Mouse (Mus musculus): ENCODE measurements around the gene Gm5269. TPM values are rescaled to one million over a fixed set of nuclear protein-coding genes. Genes with fewer than 3 reads are reported as not detected.

Gene Gm5269
- polyA plus RNA-seq, 1 experiment from 2014 or later: not detected

GRCm38 (mm10) chr1:45916174-45916573 is 26.1 kb upstream of the Gm5269 start:
- no peak overlapping the region for H3K9ac ChIP-seq
- 0 out of 2 replicates have a peak, but pooled peaks cover 3% of the 10 kb centered on the region for H3K4me1 ChIP-seq (replicated peaks)
- H3K4me3 ChIP-seq: no peak overlapping the region
- 53% methylated on average over 3 of the region's 3 CpGs for WGBS
- H3K9me3 ChIP-seq (replicated peaks): no peaks in the 10 kb centered on the region
- H3K27ac ChIP-seq: no peak overlapping the region
- no peaks in the 10 kb centered on the region for H3K27me3 ChIP-seq
- no peaks in the 10 kb centered on the region for H3K36me3 ChIP-seq
- H3K4me2 ChIP-seq: no peak overlapping the region
- ATAC-seq (replicated peaks; ENCODE audit: insufficient number of reproducible peaks, insufficient read depth, low FRiP score, low read depth): no peak

GRCm38 (mm10) chr1:45914236-45914635 is 24.2 kb upstream of the Gm5269 start:
- H3K9ac ChIP-seq: no peak overlapping the region
- no peak for ATAC-seq (replicated peaks; ENCODE audit: insufficient number of reproducible peaks, insufficient read depth, low FRiP score, low read depth)
- no peak overlapping the region for H3K27ac ChIP-seq
- no peaks in the 10 kb centered on the region for H3K9me3 ChIP-seq (replicated peaks)
- WGBS: 92% methylated on average over 4 of the region's 4 CpGs
- H3K4me1 ChIP-seq (replicated peaks): 0 out of 2 replicates have a peak, but pooled peaks cover 3% of the 10 kb centered on the region
- no peaks in the 10 kb centered on the region for H3K27me3 ChIP-seq
- no peak overlapping the region for H3K4me2 ChIP-seq
- H3K36me3 ChIP-seq: no peaks in the 10 kb centered on the region
- H3K4me3 ChIP-seq: no peak overlapping the region

- 13% methylated on average over 5 of the region's 5 CpGs for WGBS
These were observed 15.2 kb upstream of the Gm5269 start for GRCm38 (mm10) chr1:45905107-45905821.

GRCm38 (mm10) chr1:45904161-45904560 is 14.1 kb upstream of the Gm5269 start:
- no peaks in the 10 kb centered on the region for H3K27me3 ChIP-seq
- ATAC-seq (replicated peaks; ENCODE audit: insufficient number of reproducible peaks, insufficient read depth, low FRiP score, low read depth): no peak
- H3K4me2 ChIP-seq: no peak overlapping the region
- H3K27ac ChIP-seq: peak overlapping the region; percentile 77
- 85% methylated on average over 3 of the region's 3 CpGs for WGBS
- no peak overlapping the region for H3K4me3 ChIP-seq
- H3K9me3 ChIP-seq (replicated peaks): no peaks in the 10 kb centered on the region
- H3K36me3 ChIP-seq: no peaks in the 10 kb centered on the region
- peaks cover 14% of the 10 kb centered on the region for H3K4me1 ChIP-seq (replicated peaks)
- H3K9ac ChIP-seq: no peak overlapping the region

More at GRCm38 (mm10) chr1:45905107-45905821, 15.2 kb upstream of the Gm5269 start:
- no peaks in the 10 kb centered on the region for H3K27me3 ChIP-seq
- peak overlapping the region; percentile 77 for H3K27ac ChIP-seq
- H3K4me2 ChIP-seq: no peak overlapping the region
- H3K4me3 ChIP-seq: no peak overlapping the region
- H3K36me3 ChIP-seq: no peaks in the 10 kb centered on the region
- peak; percentile 80 for ATAC-seq (replicated peaks; ENCODE audit: insufficient number of reproducible peaks, insufficient read depth, low FRiP score, low read depth)
- no peaks in the 10 kb centered on the region for H3K9me3 ChIP-seq (replicated peaks)
- H3K9ac ChIP-seq: no peak overlapping the region
- peaks cover 14% of the 10 kb centered on the region for H3K4me1 ChIP-seq (replicated peaks)

GRCm38 (mm10) chr1:45898044-45898443 is 8.0 kb upstream of the Gm5269 start:
- WGBS: 33% methylated on average over 1 of the region's 1 CpGs
- no peaks in the 10 kb centered on the region for H3K27me3 ChIP-seq
- H3K4me2 ChIP-seq: no peak overlapping the region
- H3K9me3 ChIP-seq (replicated peaks): no peaks in the 10 kb centered on the region
- H3K4me1 ChIP-seq (replicated peaks): no peaks in the 10 kb centered on the region
- no peaks in the 10 kb centered on the region for H3K36me3 ChIP-seq
- no peak overlapping the region for H3K27ac ChIP-seq
- H3K4me3 ChIP-seq: no peak overlapping the region
- ATAC-seq (replicated peaks; ENCODE audit: insufficient number of reproducible peaks, insufficient read depth, low FRiP score, low read depth): no peak
- no peak overlapping the region for H3K9ac ChIP-seq

GRCm38 (mm10) chr1:45894168-45894912 is 4.3 kb upstream of the Gm5269 start:
- no peaks in the 10 kb centered on the region for H3K9me3 ChIP-seq (replicated peaks)
- H3K36me3 ChIP-seq: no peaks in the 10 kb centered on the region
- H3K27me3 ChIP-seq: no peaks in the 10 kb centered on the region
- no peak overlapping the region for H3K4me2 ChIP-seq
- H3K4me3 ChIP-seq: no peak overlapping the region
- H3K27ac ChIP-seq: no peak overlapping the region
- H3K9ac ChIP-seq: no peak overlapping the region
- 80% methylated on average over 6 of the region's 6 CpGs for WGBS
- no peak for ATAC-seq (replicated peaks; ENCODE audit: insufficient number of reproducible peaks, insufficient read depth, low FRiP score, low read depth)
- no peaks in the 10 kb centered on the region for H3K4me1 ChIP-seq (replicated peaks)

GRCm38 (mm10) chr1:45891986-45892385 is 1.9 kb upstream of the Gm5269 start:
- no peak for ATAC-seq (replicated peaks; ENCODE audit: insufficient number of reproducible peaks, insufficient read depth, low FRiP score, low read depth)
- no peaks in the 10 kb centered on the region for H3K9me3 ChIP-seq (replicated peaks)
- WGBS: 51% methylated on average over 2 of the region's 2 CpGs

GRCm38 (mm10) chr1:45886800-45887199 is 3.3 kb downstream of the Gm5269 start:
- H3K9ac ChIP-seq: no peak overlapping the region
- WGBS: 82% methylated on average over 9 of the region's 9 CpGs
- H3K27me3 ChIP-seq: no peaks in the 10 kb centered on the region

More at GRCm38 (mm10) chr1:45891986-45892385, 1.9 kb upstream of the Gm5269 start:
- Histone ChIP-seq H3K27me3 (no peaks in the 10 kb centered on the region), H3K27ac (no peak overlapping the region), H3K4me1 (replicated peaks) (no peaks in the 10 kb centered on the region), H3K4me2 (no peak overlapping the region), H3K36me3 (no peaks in the 10 kb centered on the region), H3K9ac (no peak overlapping the region), H3K4me3 (no peak overlapping the region)

GRCm38 (mm10) chr1:45883378-45883777 is 6.7 kb downstream of the Gm5269 start:
- Histone ChIP-seq H3K9me3 (replicated peaks) (no peaks in the 10 kb centered on the region), H3K27me3 (no peaks in the 10 kb centered on the region), H3K36me3 (no peaks in the 10 kb centered on the region), H3K27ac (no peak overlapping the region), H3K4me3 (no peak overlapping the region), H3K9ac (no peak overlapping the region), H3K4me2 (no peak overlapping the region), H3K4me1 (replicated peaks) (no peaks in the 10 kb centered on the region)
- ATAC-seq (replicated peaks; ENCODE audit: insufficient number of reproducible peaks, insufficient read depth, low FRiP score, low read depth): no peak

More at GRCm38 (mm10) chr1:45886800-45887199, 3.3 kb downstream of the Gm5269 start:
- Histone ChIP-seq H3K4me3 (no peak overlapping the region), H3K27ac (no peak overlapping the region), H3K4me2 (no peak overlapping the region), H3K4me1 (replicated peaks) (no peaks in the 10 kb centered on the region), H3K36me3 (no peaks in the 10 kb centered on the region), H3K9me3 (replicated peaks) (no peaks in the 10 kb centered on the region)
- no peak for ATAC-seq (replicated peaks; ENCODE audit: insufficient number of reproducible peaks, insufficient read depth, low FRiP score, low read depth)

GRCm38 (mm10) chr1:45882076-45882475 is 8.0 kb downstream of the Gm5269 start:
- Histone ChIP-seq H3K27ac (no peak overlapping the region), H3K9ac (no peak overlapping the region), H3K4me2 (no peak overlapping the region), H3K9me3 (replicated peaks) (no peaks in the 10 kb centered on the region), H3K4me1 (replicated peaks) (no peaks in the 10 kb centered on the region), H3K27me3 (no peaks in the 10 kb centered on the region), H3K4me3 (no peak overlapping the region), H3K36me3 (no peaks in the 10 kb centered on the region)
- ATAC-seq (replicated peaks; ENCODE audit: insufficient number of reproducible peaks, insufficient read depth, low FRiP score, low read depth): no peak
- WGBS: 49% methylated on average over 6 of the region's 6 CpGs

- Histone ChIP-seq H3K9ac (no peak overlapping the region), H3K27me3 (no peaks in the 10 kb centered on the region), H3K4me3 (no peak overlapping the region), H3K4me2 (no peak overlapping the region), H3K36me3 (no peaks in the 10 kb centered on the region), H3K4me1 (replicated peaks) (no peaks in the 10 kb centered on the region), H3K9me3 (replicated peaks) (no peaks in the 10 kb centered on the region), H3K27ac (no peak overlapping the region)
- WGBS: 72% methylated on average over 3 of the region's 3 CpGs
- ATAC-seq (replicated peaks; ENCODE audit: insufficient number of reproducible peaks, insufficient read depth, low FRiP score, low read depth): no peak
These were observed 8.7 kb downstream of the Gm5269 start for GRCm38 (mm10) chr1:45881228-45881832.
